Mouse (Mus musculus): ENCODE measurements around the gene Lrsam1. TPM values are rescaled to one million over a fixed set of nuclear protein-coding genes. Genes with fewer than 3 reads are reported as not detected.

Lrsam1 gene
- polyA plus RNA-seq, 1 experiment from 2014 or later = 18.1 TPM

Other genes with a start within 250 kb of the Lrsam1 start
- gene Cdk9, start 248.5 kb downstream of the Lrsam1 start, polyA plus RNA-seq (2015; fragmentation: Nextera tagmentation; extraction: Ambion mirVana) = 78.5 and 84.5 TPM in 2 replicates
- 37.8 and 40.7 TPM in 2 replicates for gene Sh2d3c, start 240.6 kb downstream of the Lrsam1 start, polyA plus RNA-seq (2015; fragmentation: Nextera tagmentation; extraction: Ambion mirVana)
- 3.9 TPM in 2 replicates for gene 6330409D20Rik, start 220.6 kb downstream of the Lrsam1 start, polyA plus RNA-seq (2015; fragmentation: Nextera tagmentation; extraction: Ambion mirVana)
- gene Tor2a, start 204.4 kb downstream of the Lrsam1 start, polyA plus RNA-seq (2015; fragmentation: Nextera tagmentation; extraction: Ambion mirVana) = 48.0 and 52.6 TPM in 2 replicates
- gene Ttc16, start 186.0 kb downstream of the Lrsam1 start, polyA plus RNA-seq (2015; fragmentation: Nextera tagmentation; extraction: Ambion mirVana) = 0.35 and 0.52 TPM in 2 replicates
- 4.1 and 4.2 TPM in 2 replicates for gene Ptrh1, start 185.8 kb downstream of the Lrsam1 start, polyA plus RNA-seq (2015; fragmentation: Nextera tagmentation; extraction: Ambion mirVana)
- gene Cfap157, start 177.2 kb downstream of the Lrsam1 start, polyA plus RNA-seq (2015; fragmentation: Nextera tagmentation; extraction: Ambion mirVana) = 0.46 and 2.0 TPM in 2 replicates
- gene Stxbp1, start 114.4 kb downstream of the Lrsam1 start, polyA plus RNA-seq (2015; fragmentation: Nextera tagmentation; extraction: Ambion mirVana) = 165 and 168 TPM in 2 replicates
- 20.9 and 27.5 TPM in 2 replicates for gene Fam129b, start 85.5 kb downstream of the Lrsam1 start, polyA plus RNA-seq (2015; fragmentation: Nextera tagmentation; extraction: Ambion mirVana)
- gene Rpl12, start 55 bp downstream of the Lrsam1 start, polyA plus RNA-seq (2015; fragmentation: Nextera tagmentation; extraction: Ambion mirVana) = 88.9 and 96.0 TPM in 2 replicates
- 19.2 and 20.6 TPM in 2 replicates for gene Slc2a8, start 20.5 kb upstream of the Lrsam1 start, polyA plus RNA-seq (2015; fragmentation: Nextera tagmentation; extraction: Ambion mirVana)
- 22.9 and 24.2 TPM in 2 replicates for gene Garnl3, start 170.0 kb upstream of the Lrsam1 start, polyA plus RNA-seq (2015; fragmentation: Nextera tagmentation; extraction: Ambion mirVana)

Data from midbrain, embryonic 13.5 days (tissue).